Mouse (Mus musculus): ENCODE measurements at regions not wholly inside any gene's neighbourhood (a gene's known extent, or its start where the extent isn't known, plus 50 kb on each side); places are given as distances from the start of the nearest gene placed in this dataset.

DNA sequence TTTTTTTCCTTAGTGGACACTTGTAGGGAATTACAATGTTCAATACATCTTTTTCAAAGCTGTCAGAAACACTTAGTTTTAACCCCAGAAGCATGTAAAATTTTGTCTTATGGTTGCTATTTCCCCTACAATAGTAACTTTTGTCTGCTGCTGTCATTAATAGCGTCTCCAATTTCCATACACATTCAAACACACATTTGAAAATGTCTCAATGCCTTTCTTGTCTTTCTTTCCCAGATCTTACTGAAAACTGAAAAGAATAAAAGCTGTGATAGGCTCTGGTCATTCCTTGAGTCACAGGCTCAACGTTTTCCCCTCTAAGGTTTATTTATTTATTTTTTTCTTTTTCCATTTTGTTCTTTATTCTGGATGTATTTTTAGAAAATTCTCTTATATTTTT lies 444.3 kb downstream of the Cenpc1 start:
- Histone ChIP-seq H3K36me3 (ENCODE audit: control insufficient read depth, insufficient read depth, low read length, poor library complexity, severe bottlenecking) (no peaks in the 10 kb centered on the region), H3K4me1 (ENCODE audit: control insufficient read depth in 2 of 2, insufficient read depth in 2 of 2, low read length in 2 of 2, poor library complexity in 1 of 2) (no peaks in the 10 kb centered on the region), H3K9me3 (ENCODE audit: control insufficient read depth, insufficient read depth, low read depth, low read length) (no peaks in the 10 kb centered on the region), H3K4me3 (ENCODE audit: insufficient read depth in 1 of 2, low read depth in 1 of 2, low read length in 2 of 2, poor library complexity in 1 of 2, severe bottlenecking in 1 of 2) (no peak overlapping the region), H3K27ac (ENCODE audit: insufficient read depth, low read depth, low read length, poor library complexity, severe bottlenecking) (no peak overlapping the region), H3K9ac (ENCODE audit: insufficient read depth, low read depth, low read length, poor library complexity, severe bottlenecking) (no peak overlapping the region)
- DNase-seq (ENCODE audit: low read depth, low spot score): no peak
- in situ Hi-C loops (cut with MboI; ENCODE audit: low sequenced_read_pairs in 2 of 2, unreplicated experiment in 2 of 2): no loop called here
- TF ChIP-seq MAFK (IDR thresholded peaks at IDR 0.05; ENCODE audit: insufficient read depth, low read depth, low read length) (no peak), ZNF384 (IDR thresholded peaks at IDR 0.05; ENCODE audit: low read depth, low read length) (no peak), CHD2 (IDR thresholded peaks at IDR 0.05; ENCODE audit: low read depth, low read length) (no peak), HCFC1 (IDR thresholded peaks at IDR 0.05; ENCODE audit: borderline replicate concordance, insufficient read depth, low read length) (no peak), ZC3H11A (IDR thresholded peaks at IDR 0.05; ENCODE audit: borderline replicate concordance, low read depth, low read length) (no peak)

DNA sequence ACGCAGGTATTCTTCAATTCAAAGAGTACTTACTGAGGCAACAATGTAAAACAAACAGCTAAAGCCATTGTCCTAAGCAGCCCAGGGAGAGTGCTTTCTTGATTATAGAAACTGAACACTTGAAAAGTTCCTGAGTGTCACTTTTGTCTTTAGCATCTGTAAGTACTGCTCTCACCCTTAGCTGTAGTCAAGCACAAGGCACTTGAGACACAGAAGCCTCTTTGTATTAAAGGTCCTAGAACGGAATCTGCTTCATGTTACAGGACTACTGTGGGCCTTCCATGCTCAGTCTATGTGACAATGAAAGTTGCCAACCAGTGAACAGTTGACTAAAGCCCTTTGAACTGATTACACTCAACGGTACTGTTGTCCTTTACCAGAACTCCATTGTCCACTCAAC lies 450.6 kb downstream of the Cenpc1 start:
- in situ Hi-C loops (cut with MboI; ENCODE audit: low sequenced_read_pairs in 2 of 2, unreplicated experiment in 2 of 2): no loop called here
- Histone ChIP-seq H3K27ac (ENCODE audit: insufficient read depth, low read depth, low read length, poor library complexity, severe bottlenecking) (no peak overlapping the region), H3K9ac (ENCODE audit: insufficient read depth, low read depth, low read length, poor library complexity, severe bottlenecking) (no peak overlapping the region), H3K4me1 (ENCODE audit: control insufficient read depth in 2 of 2, insufficient read depth in 2 of 2, low read length in 2 of 2, poor library complexity in 1 of 2) (no peaks in the 10 kb centered on the region), H3K9me3 (ENCODE audit: control insufficient read depth, insufficient read depth, low read depth, low read length) (no peaks in the 10 kb centered on the region), H3K4me3 (ENCODE audit: insufficient read depth in 1 of 2, low read depth in 1 of 2, low read length in 2 of 2, poor library complexity in 1 of 2, severe bottlenecking in 1 of 2) (no peak overlapping the region), H3K36me3 (ENCODE audit: control insufficient read depth, insufficient read depth, low read length, poor library complexity, severe bottlenecking) (no peaks in the 10 kb centered on the region)
- DNase-seq (ENCODE audit: low read depth, low spot score): no peak
- TF ChIP-seq HCFC1 (IDR thresholded peaks at IDR 0.05; ENCODE audit: borderline replicate concordance, insufficient read depth, low read length): no peak
- TF ChIP-seq ZC3H11A (IDR thresholded peaks at IDR 0.05; ENCODE audit: borderline replicate concordance, low read depth, low read length): no peak
- TF ChIP-seq CHD2 (IDR thresholded peaks at IDR 0.05; ENCODE audit: low read depth, low read length): no peak
- no peak for TF ChIP-seq ZNF384 (IDR thresholded peaks at IDR 0.05; ENCODE audit: low read depth, low read length)
- TF ChIP-seq MAFK (IDR thresholded peaks at IDR 0.05; ENCODE audit: insufficient read depth, low read depth, low read length): no peak

DNA sequence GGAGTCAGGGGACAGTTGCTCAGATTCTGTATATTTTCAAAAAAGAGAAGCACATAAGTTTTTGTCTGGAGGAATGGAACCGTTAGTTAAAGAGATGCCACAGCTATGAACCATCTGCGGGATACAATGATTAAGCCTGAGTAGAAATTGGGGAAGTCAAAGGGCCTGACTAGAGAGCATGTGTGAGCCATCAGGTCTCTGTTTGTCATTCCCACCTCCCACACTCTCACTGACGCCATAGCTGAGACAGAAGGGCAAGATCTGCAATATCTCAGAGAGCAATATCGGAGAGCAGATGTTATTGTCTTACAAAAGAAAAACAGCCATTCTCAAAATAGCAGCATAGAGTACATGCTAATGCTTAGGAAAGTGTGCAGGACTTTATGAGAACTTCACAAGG lies 452.8 kb downstream of the Cenpc1 start:
- Histone ChIP-seq H3K36me3 (ENCODE audit: control insufficient read depth, insufficient read depth, low read length, poor library complexity, severe bottlenecking) (no peaks in the 10 kb centered on the region), H3K27ac (ENCODE audit: insufficient read depth, low read depth, low read length, poor library complexity, severe bottlenecking) (no peak overlapping the region), H3K4me3 (ENCODE audit: insufficient read depth in 1 of 2, low read depth in 1 of 2, low read length in 2 of 2, poor library complexity in 1 of 2, severe bottlenecking in 1 of 2) (no peak overlapping the region), H3K9me3 (ENCODE audit: control insufficient read depth, insufficient read depth, low read depth, low read length) (no peaks in the 10 kb centered on the region), H3K9ac (ENCODE audit: insufficient read depth, low read depth, low read length, poor library complexity, severe bottlenecking) (no peak overlapping the region), H3K4me1 (ENCODE audit: control insufficient read depth in 2 of 2, insufficient read depth in 2 of 2, low read length in 2 of 2, poor library complexity in 1 of 2) (no peaks in the 10 kb centered on the region)
- no peak for TF ChIP-seq ZC3H11A (IDR thresholded peaks at IDR 0.05; ENCODE audit: borderline replicate concordance, low read depth, low read length)
- no peak for DNase-seq (ENCODE audit: low read depth, low spot score)
- in situ Hi-C loops (cut with MboI; ENCODE audit: low sequenced_read_pairs in 2 of 2, unreplicated experiment in 2 of 2): no loop called here

DNA sequence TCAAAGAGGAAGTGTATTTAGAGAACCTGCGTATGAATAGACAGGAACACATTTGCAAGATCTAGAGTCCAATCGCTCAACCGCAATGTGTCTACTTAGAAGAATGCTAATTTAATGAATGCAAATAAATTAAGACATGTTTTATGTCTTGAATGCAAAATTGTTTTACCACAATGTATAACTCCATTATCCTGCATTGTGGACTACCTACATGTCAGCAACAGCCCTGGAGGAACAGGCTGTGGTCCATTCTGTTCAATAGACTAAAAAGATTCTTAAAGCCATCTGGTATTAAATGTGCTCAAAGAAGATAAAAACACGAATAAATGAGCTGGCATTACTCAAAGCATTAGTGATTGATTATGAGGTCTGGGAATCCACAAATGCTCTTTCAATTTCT lies 456.3 kb downstream of the Cenpc1 start:
- DNase-seq (ENCODE audit: low read depth, low spot score): no peak
- H3K27ac ChIP-seq (ENCODE audit: insufficient read depth, low read depth, low read length, poor library complexity, severe bottlenecking): no peak overlapping the region
- no peak overlapping the region for H3K9ac ChIP-seq (ENCODE audit: insufficient read depth, low read depth, low read length, poor library complexity, severe bottlenecking)
- no peaks in the 10 kb centered on the region for H3K4me1 ChIP-seq (ENCODE audit: control insufficient read depth in 2 of 2, insufficient read depth in 2 of 2, low read length in 2 of 2, poor library complexity in 1 of 2)
- in situ Hi-C loops (cut with MboI; ENCODE audit: low sequenced_read_pairs in 2 of 2, unreplicated experiment in 2 of 2): no loop called here
- no peaks in the 10 kb centered on the region for H3K9me3 ChIP-seq (ENCODE audit: control insufficient read depth, insufficient read depth, low read depth, low read length)
- no peak for TF ChIP-seq MAFK (IDR thresholded peaks at IDR 0.05; ENCODE audit: insufficient read depth, low read depth, low read length)
- no peaks in the 10 kb centered on the region for H3K36me3 ChIP-seq (ENCODE audit: control insufficient read depth, insufficient read depth, low read length, poor library complexity, severe bottlenecking)
- no peak overlapping the region for H3K4me3 ChIP-seq (ENCODE audit: insufficient read depth in 1 of 2, low read depth in 1 of 2, low read length in 2 of 2, poor library complexity in 1 of 2, severe bottlenecking in 1 of 2)

DNA sequence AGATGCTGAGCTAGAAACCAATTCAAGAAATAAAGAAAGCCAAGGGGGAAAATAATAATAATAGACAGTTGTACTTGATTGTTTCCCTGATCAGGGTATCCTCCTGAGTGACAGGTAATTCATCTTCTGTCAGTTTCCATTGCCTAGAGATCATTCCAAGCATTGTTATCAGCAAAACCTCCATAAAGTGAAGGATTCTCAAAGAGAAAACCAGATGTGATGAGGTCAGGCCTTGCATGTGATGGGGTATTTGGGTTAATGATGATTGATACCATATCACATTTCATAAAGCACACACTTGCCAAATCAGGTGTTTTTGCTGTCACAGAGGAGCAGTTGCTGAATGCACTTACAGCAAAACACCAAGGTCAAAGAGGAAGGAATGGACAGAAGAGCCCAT lies 467.2 kb downstream of the Cenpc1 start:
- no peaks in the 10 kb centered on the region for H3K9me3 ChIP-seq (ENCODE audit: control insufficient read depth, insufficient read depth, low read depth, low read length)
- no peak for DNase-seq (ENCODE audit: low read depth, low spot score)

More for the DNA sequence above, 467.2 kb downstream of the Cenpc1 start:
- H3K4me3 ChIP-seq (ENCODE audit: insufficient read depth in 1 of 2, low read depth in 1 of 2, low read length in 2 of 2, poor library complexity in 1 of 2, severe bottlenecking in 1 of 2): no peak overlapping the region
- no peak overlapping the region for H3K9ac ChIP-seq (ENCODE audit: insufficient read depth, low read depth, low read length, poor library complexity, severe bottlenecking)
- in situ Hi-C loops (cut with MboI; ENCODE audit: low sequenced_read_pairs in 2 of 2, unreplicated experiment in 2 of 2): loop anchor here in 1 of 2 experiments (25.0 kb wide), 1 partner anchor 339 kb away; no protein-coding TSS in a partner anchor
- H3K36me3 ChIP-seq (ENCODE audit: control insufficient read depth, insufficient read depth, low read length, poor library complexity, severe bottlenecking): no peaks in the 10 kb centered on the region
- TF ChIP-seq ZC3H11A (IDR thresholded peaks at IDR 0.05; ENCODE audit: borderline replicate concordance, low read depth, low read length) (no peak), MAFK (IDR thresholded peaks at IDR 0.05; ENCODE audit: insufficient read depth, low read depth, low read length) (no peak), CHD2 (IDR thresholded peaks at IDR 0.05; ENCODE audit: low read depth, low read length) (no peak), ZNF384 (IDR thresholded peaks at IDR 0.05; ENCODE audit: low read depth, low read length) (no peak), HCFC1 (IDR thresholded peaks at IDR 0.05; ENCODE audit: borderline replicate concordance, insufficient read depth, low read length) (no peak)
- no peaks in the 10 kb centered on the region for H3K4me1 ChIP-seq (ENCODE audit: control insufficient read depth in 2 of 2, insufficient read depth in 2 of 2, low read length in 2 of 2, poor library complexity in 1 of 2)
- H3K27ac ChIP-seq (ENCODE audit: insufficient read depth, low read depth, low read length, poor library complexity, severe bottlenecking): no peak overlapping the region
